Mouse (Mus musculus) hindbrain, embryonic 15.5 days (tissue): ENCODE measurements around the gene Nsun4. TPM values are rescaled to one million over a fixed set of nuclear protein-coding genes. Genes with fewer than 3 reads are reported as not detected.
A peak's percentile ranks its signal among the peaks of the same experiment; 100 is the strongest.

Experiments used
- ATAC-seq: fragments of 200-750 bp; cut with Nextera tagmentation; 2 replicates; pipeline ENCODE4 v1.8.0; 2017; ENCODE audit warnings: low read depth, moderate number of reproducible peaks, moderate TSS enrichment; ENCODE audit not compliant: low FRiP score
- H3K27ac ChIP-seq: fragments of 300-500 bp; sonication (generic); replicated peaks from 2 replicates; pipeline ENCODE4 v1.5.1; 2015; ENCODE audit warnings: mild to moderate bottlenecking, inconsistent platforms
- H3K27me3 ChIP-seq: fragments of 300-500 bp; sonication (generic); 2 replicates; pipeline ENCODE4 v1.6.1; 2015; ENCODE audit warnings: control low read depth, inconsistent platforms
- H3K36me3 ChIP-seq: fragments of 300-500 bp; sonication (generic); 2 replicates; pipeline ENCODE4 v1.6.1; 2015; ENCODE audit warnings: control low read depth, inconsistent platforms
- H3K4me1 ChIP-seq: fragments of 300-500 bp; sonication (generic); replicated peaks from 2 replicates; pipeline ENCODE4 v1.6.1; 2015; ENCODE audit warnings: control low read depth, inconsistent platforms
- H3K4me2 ChIP-seq: fragments of 300-500 bp; sonication (generic); 2 replicates; pipeline ENCODE4 v1.6.1; 2015; ENCODE audit warnings: moderate library complexity, mild to moderate bottlenecking, inconsistent platforms
- H3K4me3 ChIP-seq: fragments of 300-500 bp; sonication (generic); 2 replicates; pipeline ENCODE4 v1.5.1; 2015; ENCODE audit warnings: mild to moderate bottlenecking, inconsistent platforms
- H3K9ac ChIP-seq: fragments of 300-500 bp; sonication (generic); 2 replicates; pipeline ENCODE4 v1.6.1; 2015; ENCODE audit warnings: inconsistent platforms
- H3K9me3 ChIP-seq: fragments of 300-500 bp; sonication (generic); 2 replicates; pipeline ENCODE4 v1.6.1; 2016; ENCODE audit warnings: control low read depth, inconsistent platforms
- WGBS: fragments of 180-500 bp; shearing (Covaris S2); methylation state at CpG from one replicate; pipeline ENCODE4 v1.1.7; 2015; 5-methylcytosine and 5-hydroxymethylcytosine counted together
- polyA plus RNA-seq: library from polyadenylated mRNA; unstranded; fragments of >200 nt; fragmentation: Nextera tagmentation; extraction: Ambion mirVana; gene quantifications from 2 replicates; pipeline ENCODE4 v1.2.1, GENCODE M21; 2015

Nsun4 gene
- 12.3 and 12.5 TPM in 2 replicates for polyA plus RNA-seq

- H3K9ac ChIP-seq: peak within 1 kb of the TSS; percentile 48
- no peaks in the 10 kb centered on the region for H3K36me3 ChIP-seq
- H3K4me1 ChIP-seq: peaks cover 16% of the 10 kb centered on the region
- H3K9me3 ChIP-seq: no peaks in the 10 kb centered on the region
- ATAC-seq: peak; percentile 94
- H3K4me2 ChIP-seq: peak within 1 kb of the TSS; percentile 71
- no peaks in the 10 kb centered on the region for H3K27me3 ChIP-seq
- H3K4me3 ChIP-seq: peak within 1 kb of the TSS; percentile 50
- peak within 1 kb of the TSS; percentile 86 for H3K27ac ChIP-seq
- under 1% methylated on average over 35 of the region's 35 CpGs for WGBS
Observed at GRCm38 (mm10) chr4:116053399-116053961, at the start of gene Nsun4. Gene Nsun4, minus strand, starts transcription at chr4:116053876.

GRCm38 (mm10) chr4:116100959-116101358, 47.3 kb upstream of the Nsun4 start:
- no peak for ATAC-seq
- no peak overlapping the region for H3K4me2 ChIP-seq
- H3K27ac ChIP-seq: no peak overlapping the region
- no peak overlapping the region for H3K4me3 ChIP-seq
- H3K9ac ChIP-seq: no peak overlapping the region
- H3K36me3 ChIP-seq: peaks cover 39% of the 10 kb centered on the region
- no peaks in the 10 kb centered on the region for H3K27me3 ChIP-seq
- H3K9me3 ChIP-seq: no peaks in the 10 kb centered on the region
- H3K4me1 ChIP-seq: no peaks in the 10 kb centered on the region
- WGBS: 86% methylated on average over 7 of the region's 7 CpGs

GRCm38 (mm10) chr4:116097211-116097610, 43.5 kb upstream of the Nsun4 start:
- Histone ChIP-seq H3K4me2 (no peak overlapping the region), H3K36me3 (peaks cover 75% of the 10 kb centered on the region), H3K4me1 (no peaks in the 10 kb centered on the region), H3K27me3 (no peaks in the 10 kb centered on the region), H3K27ac (no peak overlapping the region), H3K4me3 (no peak overlapping the region), H3K9ac (no peak overlapping the region), H3K9me3 (no peaks in the 10 kb centered on the region)
- no peak for ATAC-seq
- WGBS: 90% methylated on average over 8 of the region's 8 CpGs

GRCm38 (mm10) chr4:116096291-116096690, 42.6 kb upstream of the Nsun4 start:
- Histone ChIP-seq H3K27ac (no peak overlapping the region), H3K27me3 (no peaks in the 10 kb centered on the region), H3K4me3 (no peak overlapping the region), H3K9ac (no peak overlapping the region), H3K4me2 (no peak overlapping the region), H3K9me3 (no peaks in the 10 kb centered on the region), H3K36me3 (peaks cover 80% of the 10 kb centered on the region), H3K4me1 (no peaks in the 10 kb centered on the region)
- no peak for ATAC-seq
- WGBS: 93% methylated on average over 10 of the region's 10 CpGs

GRCm38 (mm10) chr4:116088510-116089249, 35.0 kb upstream of the Nsun4 start:
- Histone ChIP-seq H3K36me3 (peaks cover 82% of the 10 kb centered on the region), H3K9ac (no peak overlapping the region), H3K4me1 (no peaks in the 10 kb centered on the region), H3K9me3 (no peaks in the 10 kb centered on the region), H3K4me2 (no peak overlapping the region), H3K27ac (no peak overlapping the region), H3K27me3 (no peaks in the 10 kb centered on the region), H3K4me3 (no peak overlapping the region)
- 86% methylated on average over 23 of the region's 23 CpGs for WGBS
- no peak for ATAC-seq

GRCm38 (mm10) chr4:116077240-116078095, 23.8 kb upstream of the Nsun4 start:
- Histone ChIP-seq H3K4me3 (peak overlapping the region; percentile 88), H3K4me2 (peak overlapping the region; percentile 91), H3K27ac (peak overlapping the region; percentile 96), H3K27me3 (no peaks in the 10 kb centered on the region), H3K4me1 (peaks cover 34% of the 10 kb centered on the region), H3K9me3 (no peaks in the 10 kb centered on the region), H3K9ac (peak overlapping the region; percentile 92), H3K36me3 (peaks cover 26% of the 10 kb centered on the region)
- no peak for ATAC-seq
- WGBS: 64% methylated on average over 3 of the region's 3 CpGs

GRCm38 (mm10) chr4:116076369-116077231, 22.9 kb upstream of the Nsun4 start:
- Histone ChIP-seq H3K9me3 (no peaks in the 10 kb centered on the region), H3K36me3 (peaks cover 20% of the 10 kb centered on the region), H3K4me1 (peaks cover 38% of the 10 kb centered on the region), H3K27ac (peak overlapping the region; percentile 96), H3K4me2 (peak overlapping the region; percentile 91), H3K9ac (peak overlapping the region; percentile 92), H3K27me3 (no peaks in the 10 kb centered on the region), H3K4me3 (peak overlapping the region; percentile 88)
- peak; percentile 25; the same call in 1 of the 2 replicates for ATAC-seq
- 3% methylated on average over 37 of the region's 37 CpGs for WGBS

GRCm38 (mm10) chr4:116075631-116076368, 22.1 kb upstream of the Nsun4 start:
- Histone ChIP-seq H3K9me3 (no peaks in the 10 kb centered on the region), H3K27me3 (no peaks in the 10 kb centered on the region), H3K4me1 (peaks cover 38% of the 10 kb centered on the region), H3K27ac (peak overlapping the region; percentile 96), H3K36me3 (peaks cover 13% of the 10 kb centered on the region), H3K4me3 (peak overlapping the region; percentile 88), H3K9ac (peak overlapping the region; percentile 92), H3K4me2 (peak overlapping the region; percentile 91)
- WGBS: under 1% methylated on average over 73 of the region's 77 CpGs
- peak; percentile 66 for ATAC-seq

GRCm38 (mm10) chr4:116074861-116075620, 21.4 kb upstream of the Nsun4 start, which contains the start of the genes Uqcrh and Lrrc41:
Gene Uqcrh, minus strand, starts transcription at chr4:116075071.
Gene Lrrc41, plus strand, starts transcription at chr4:116075269.
- Histone ChIP-seq H3K4me3 (peak within 1 kb of the TSS; percentile 88), H3K36me3 (peaks cover 10% of the 10 kb centered on the region), H3K4me2 (peak within 1 kb of the TSS; percentile 91), H3K9ac (peak within 1 kb of the TSS; percentile 92), H3K27ac (peak within 1 kb of the TSS; percentile 96), H3K4me1 (peaks cover 38% of the 10 kb centered on the region), H3K9me3 (no peaks in the 10 kb centered on the region), H3K27me3 (no peaks in the 10 kb centered on the region)
- peak; percentile 95 for ATAC-seq
- WGBS: under 1% methylated on average over 54 of the region's 55 CpGs

GRCm38 (mm10) chr4:116074145-116074675, 20.5 kb upstream of the Nsun4 start:
- peak overlapping the region; percentile 88 for H3K4me3 ChIP-seq
- whole genome bisulfite sequencing: 2% methylated on average over 8 of the region's 8 CpGs
- peak overlapping the region; percentile 96 for H3K27ac ChIP-seq
- H3K9me3 ChIP-seq: no peaks in the 10 kb centered on the region
- no peaks in the 10 kb centered on the region for H3K27me3 ChIP-seq
- peaks cover 38% of the 10 kb centered on the region for H3K4me1 ChIP-seq
- peaks cover 12% of the 10 kb centered on the region for H3K36me3 ChIP-seq
- peak overlapping the region; percentile 91 for H3K4me2 ChIP-seq
- ATAC-seq: no peak
- peak overlapping the region; percentile 92 for H3K9ac ChIP-seq
